In genomic region chr6:36137223-36137622, GRCm38 (mm10) we compare ENCODE assay signal across 20 mouse cellular contexts.
"Had no signal": no experiment of that assay in that cellular context is flagged by ENCODE, and none has a peak within 500 bp of the region (broad histone marks: within the 10 kb centered on the region; RNA-seq: fewer than 3 reads in every experiment).

No protein-coding gene starts in this region.

- H3K4me2 ChIP-seq: liver, embryonic 13.5 days; liver, embryonic 15.5 days; lung, embryonic 14.5 days; midbrain, embryonic 11.5 days; neural tube, embryonic 13.5 days; neural tube, embryonic 15.5 days; stomach, embryonic 15.5 days had no signal

- H3K9me3 ChIP-seq: liver, embryonic 13.5 days; liver, embryonic 15.5 days; neural tube, embryonic 13.5 days; neural tube, embryonic 15.5 days; stomach, embryonic 15.5 days had no signal

- H3K9ac ChIP-seq: liver, embryonic 13.5 days; liver, embryonic 15.5 days; liver, postnatal 0 days; lung, embryonic 14.5 days; neural tube, embryonic 13.5 days; neural tube, embryonic 15.5 days; stomach, embryonic 15.5 days had no signal

- H3K27me3 ChIP-seq: liver, embryonic 13.5 days; liver, embryonic 15.5 days; megakaryocyte, embryonic 14.5 days; neural tube, embryonic 13.5 days; neural tube, embryonic 15.5 days; stomach, embryonic 15.5 days had no signal

- DNase-seq: liver, embryonic 13.5 days; liver, postnatal 0 days; lung, embryonic 14.5 days; lung, postnatal 14 days; lung, postnatal 36 days; midbrain, embryonic 14.5 days; right cerebral cortex, postnatal 14 days; thymus, adult 2 months; thymus, postnatal 25 days; thymus, postnatal 4 days had no signal

- H3K4me1 ChIP-seq: liver, embryonic 13.5 days; liver, embryonic 15.5 days; megakaryocyte, embryonic 14.5 days; neural tube, embryonic 13.5 days; neural tube, embryonic 15.5 days; stomach, embryonic 15.5 days had no signal

- H3K4me3 ChIP-seq: liver, embryonic 13.5 days; liver, embryonic 15.5 days; megakaryocyte, embryonic 14.5 days; myocyte; neural tube, embryonic 13.5 days; neural tube, embryonic 15.5 days; stomach, embryonic 15.5 days had no signal

- H3K36me3 ChIP-seq: liver, embryonic 13.5 days; liver, embryonic 15.5 days; neural tube, embryonic 13.5 days; neural tube, embryonic 15.5 days; stomach, embryonic 15.5 days had no signal

- ATAC-seq: liver, postnatal 0 days; midbrain, embryonic 16.5 days had no signal

- H3K27ac ChIP-seq: liver, embryonic 13.5 days; liver, embryonic 15.5 days; macrophage; neural tube, embryonic 13.5 days; neural tube, embryonic 15.5 days; stomach, embryonic 15.5 days; stomach, postnatal 0 days had no signal
